Mouse (Mus musculus) thymus, postnatal 25 days (tissue): ENCODE measurements around the gene Chst15.

ENCODE experiments used
- DNase-seq: peaks from one replicate; pipeline ENCODE4 v3.0.0; 2022

Gene Chst15

GRCm38 (mm10) chr7:132213460-132213859 is 103.6 kb downstream of the Chst15 start:
- DNase-seq, result peak; percentile 12

- no peak for DNase-seq
Observed at GRCm38 (mm10) chr7:132211920-132212701, 104.9 kb downstream of the Chst15 start.

- no peak for DNase-seq
Observed at GRCm38 (mm10) chr7:132210616-132211015, 106.4 kb downstream of the Chst15 start.

GRCm38 (mm10) chr7:132208946-132209651 is 107.9 kb downstream of the Chst15 start:
- no peak for DNase-seq

- DNase-seq, result no peak
Observed at GRCm38 (mm10) chr7:132204073-132204612, 112.9 kb downstream of the Chst15 start.

GRCm38 (mm10) chr7:132199686-132200085 is 117.3 kb downstream of the Chst15 start:
- DNase-seq, result no peak

- DNase-seq, result no peak
Observed at GRCm38 (mm10) chr7:132198806-132199205, 118.2 kb downstream of the Chst15 start.

GRCm38 (mm10) chr7:132197817-132198475 is 119.1 kb downstream of the Chst15 start:
- no peak for DNase-seq

- DNase-seq, result no peak
Observed at GRCm38 (mm10) chr7:132196581-132196980, 120.4 kb downstream of the Chst15 start.

- DNase-seq, result no peak
Observed at GRCm38 (mm10) chr7:132193606-132194005, 123.4 kb downstream of the Chst15 start.

- no peak for DNase-seq
Observed at GRCm38 (mm10) chr7:132187456-132187855, 129.6 kb downstream of the Chst15 start.
